Mouse (Mus musculus): ENCODE measurements around the gene Tspan4.

- TF ChIP-seq POLR2A (IDR thresholded peaks at IDR 0.05; ENCODE audit: extremely low read depth, insufficient read depth, low read length) (no peak), CTCF (IDR thresholded peaks at IDR 0.05; ENCODE audit: low read depth, low read length) (no peak)
Measured at GRCm38 (mm10) chr7:141510196-141510595, 35.2 kb downstream of the Tspan4 start.

Data from liver, adult 2 months (tissue).